Mouse (Mus musculus) limb, embryonic 15.5 days (tissue): ENCODE data around the gene Fam53b. TPM values are rescaled to one million over a fixed set of nuclear protein-coding genes. Genes with fewer than 3 reads are reported as not detected.

Experiments used
- ATAC-seq: fragments of 200-750 bp; cut with Nextera tagmentation; 2 replicates; pipeline ENCODE4 v1.8.0; 2017; ENCODE audit warnings: low read depth, moderate TSS enrichment; ENCODE audit not compliant: insufficient number of reproducible peaks, low FRiP score, low TSS enrichment
- H3K27ac ChIP-seq: fragments of 300-500 bp; sonication (generic); 2 replicates; pipeline ENCODE4 v1.5.1; 2015; ENCODE audit warnings: moderate library complexity, mild to moderate bottlenecking, inconsistent platforms
- H3K27me3 ChIP-seq: fragments of 300-500 bp; sonication (generic); 2 replicates; pipeline ENCODE4 v1.6.1; 2015; ENCODE audit warnings: inconsistent platforms
- H3K36me3 ChIP-seq: fragments of 300-500 bp; sonication (generic); 2 replicates; pipeline ENCODE4 v1.6.1; 2015; ENCODE audit warnings: inconsistent platforms
- H3K4me1 ChIP-seq: fragments of 300-500 bp; sonication (generic); 2 replicates; pipeline ENCODE4 v1.6.1; 2015; ENCODE audit warnings: inconsistent platforms
- H3K4me2 ChIP-seq: fragments of 300-500 bp; sonication (generic); 2 replicates; pipeline ENCODE4 v1.6.1; 2015; ENCODE audit warnings: mild to moderate bottlenecking, inconsistent platforms
- H3K4me3 ChIP-seq: fragments of 300-500 bp; sonication (generic); 2 replicates; pipeline ENCODE4 v1.5.1; 2015; ENCODE audit warnings: mild to moderate bottlenecking, inconsistent platforms
- H3K9ac ChIP-seq: fragments of 300-500 bp; sonication (generic); 2 replicates; pipeline ENCODE4 v1.6.1; 2015; ENCODE audit warnings: inconsistent platforms
- H3K9me3 ChIP-seq: fragments of 300-500 bp; sonication (generic); 2 replicates; pipeline ENCODE4 v1.6.1; 2016; ENCODE audit warnings: inconsistent platforms
- WGBS: fragments of 180-500 bp; shearing (Covaris S2); methylation state at CpG from one replicate; pipeline ENCODE4 v1.1.7; 2015; 5-methylcytosine and 5-hydroxymethylcytosine counted together
- polyA plus RNA-seq: library from polyadenylated mRNA; unstranded; fragments of >200 nt; fragmentation: Nextera tagmentation; extraction: Ambion mirVana; gene quantifications from 2 replicates; pipeline ENCODE4 v1.2.1, GENCODE M21; 2015

Fam53b gene
- polyA plus RNA-seq, 1 experiment from 2014 or later: 18.5 TPM

- 14% methylated on average over 1 of the region's 1 CpGs for WGBS
- H3K4me1 ChIP-seq: no peaks in the 10 kb centered on the region
- peaks cover 20% of the 10 kb centered on the region for H3K36me3 ChIP-seq
- no peak overlapping the region for H3K4me2 ChIP-seq
- no peak overlapping the region for H3K27ac ChIP-seq
- no peak overlapping the region for H3K4me3 ChIP-seq
- ATAC-seq: no peak
- no peak overlapping the region for H3K9ac ChIP-seq
- no peaks in the 10 kb centered on the region for H3K9me3 ChIP-seq
- H3K27me3 ChIP-seq: no peaks in the 10 kb centered on the region
These were observed 10.8 kb upstream of the Fam53b start for GRCm38 (mm10) chr7:132824346-132825022.

GRCm38 (mm10) chr7:132823832-132824231 lies 10.1 kb upstream of the Fam53b start:
- Histone ChIP-seq H3K36me3 (peaks cover 20% of the 10 kb centered on the region), H3K27me3 (no peaks in the 10 kb centered on the region), H3K9me3 (no peaks in the 10 kb centered on the region), H3K4me3 (no peak overlapping the region), H3K9ac (no peak overlapping the region), H3K27ac (no peak overlapping the region), H3K4me1 (no peaks in the 10 kb centered on the region), H3K4me2 (no peak overlapping the region)
- ATAC-seq: no peak

GRCm38 (mm10) chr7:132820692-132821091 lies 7.0 kb upstream of the Fam53b start:
- peaks cover 9% of the 10 kb centered on the region for H3K36me3 ChIP-seq
- H3K4me1 ChIP-seq: no peaks in the 10 kb centered on the region
- WGBS: 85% methylated on average over 3 of the region's 3 CpGs
- H3K9ac ChIP-seq: no peak overlapping the region
- no peak for ATAC-seq
- H3K27me3 ChIP-seq: no peaks in the 10 kb centered on the region
- no peaks in the 10 kb centered on the region for H3K9me3 ChIP-seq
- H3K4me2 ChIP-seq: no peak overlapping the region
- no peak overlapping the region for H3K27ac ChIP-seq
- no peak overlapping the region for H3K4me3 ChIP-seq

GRCm38 (mm10) chr7:132817056-132817455 lies 3.4 kb upstream of the Fam53b start:
- Histone ChIP-seq H3K4me1 (peaks cover 12% of the 10 kb centered on the region), H3K27ac (no peak overlapping the region), H3K9ac (no peak overlapping the region), H3K4me3 (no peak overlapping the region), H3K27me3 (no peaks in the 10 kb centered on the region), H3K9me3 (no peaks in the 10 kb centered on the region), H3K4me2 (no peak overlapping the region), H3K36me3 (no peaks in the 10 kb centered on the region)
- 87% methylated on average over 6 of the region's 6 CpGs for WGBS
- ATAC-seq: no peak

- Histone ChIP-seq H3K27me3 (no peaks in the 10 kb centered on the region), H3K4me3 (no peak overlapping the region), H3K4me2 (no peak overlapping the region), H3K9me3 (no peaks in the 10 kb centered on the region), H3K9ac (no peak overlapping the region), H3K27ac (no peak overlapping the region), H3K36me3 (no peaks in the 10 kb centered on the region), H3K4me1 (peaks cover 17% of the 10 kb centered on the region)
- ATAC-seq: no peak
- 74% methylated on average over 2 of the region's 2 CpGs for WGBS
These were observed 2.8 kb upstream of the Fam53b start for GRCm38 (mm10) chr7:132816528-132816927.

- no peak overlapping the region for H3K4me2 ChIP-seq
- peaks cover 32% of the 10 kb centered on the region for H3K4me1 ChIP-seq
- no peaks in the 10 kb centered on the region for H3K9me3 ChIP-seq
- no peak for ATAC-seq
- 25% methylated on average over 5 of the region's 5 CpGs for WGBS
- H3K4me3 ChIP-seq: no peak overlapping the region
- H3K27me3 ChIP-seq: no peaks in the 10 kb centered on the region
- H3K36me3 ChIP-seq: no peaks in the 10 kb centered on the region
- no peak overlapping the region for H3K27ac ChIP-seq
- no peak overlapping the region for H3K9ac ChIP-seq
These were observed 1.4 kb upstream of the Fam53b start for GRCm38 (mm10) chr7:132815081-132815480.

GRCm38 (mm10) chr7:132814089-132814450 lies 384 bp upstream of the Fam53b start:
- H3K4me2 ChIP-seq: peak overlapping the region; percentile 89
- H3K36me3 ChIP-seq: no peaks in the 10 kb centered on the region
- H3K9ac ChIP-seq: peak overlapping the region; percentile 76
- no peak; the same call in 1 of the 2 replicates for ATAC-seq
- peak overlapping the region; percentile 78 for H3K4me3 ChIP-seq
- no peaks in the 10 kb centered on the region for H3K27me3 ChIP-seq
- H3K9me3 ChIP-seq: no peaks in the 10 kb centered on the region
- 3% methylated on average over 7 of the region's 7 CpGs for WGBS
- peaks cover 42% of the 10 kb centered on the region for H3K4me1 ChIP-seq
- peak overlapping the region; percentile 95 for H3K27ac ChIP-seq

- H3K4me1 ChIP-seq: peaks cover 55% of the 10 kb centered on the region
- peak overlapping the region; percentile 78 for H3K4me3 ChIP-seq
- H3K4me2 ChIP-seq: peak overlapping the region; percentile 89
- H3K36me3 ChIP-seq: no peaks in the 10 kb centered on the region
- H3K27me3 ChIP-seq: no peaks in the 10 kb centered on the region
- H3K9ac ChIP-seq: peak overlapping the region; percentile 76
- peak; percentile 49; the same call in 1 of the 2 replicates for ATAC-seq
- whole genome bisulfite sequencing: under 1% methylated on average over 58 of the region's 59 CpGs
- H3K27ac ChIP-seq: peak overlapping the region; percentile 95
- no peaks in the 10 kb centered on the region for H3K9me3 ChIP-seq
These were observed 869 bp downstream of the Fam53b start for GRCm38 (mm10) chr7:132812619-132813415.

GRCm38 (mm10) chr7:132811716-132812618 lies 1.7 kb downstream of the Fam53b start:
- ATAC-seq: no peak

GRCm38 (mm10) chr7:132810879-132811278 lies 2.8 kb downstream of the Fam53b start:
- no peaks in the 10 kb centered on the region for H3K9me3 ChIP-seq
- 33% methylated on average over 1 of the region's 1 CpGs for WGBS
- no peak overlapping the region for H3K9ac ChIP-seq
- peak overlapping the region; percentile 89; the same call in 1 of the 2 replicates for H3K4me2 ChIP-seq
- peaks cover 74% of the 10 kb centered on the region for H3K4me1 ChIP-seq
- H3K36me3 ChIP-seq: no peaks in the 10 kb centered on the region; the same call in 1 of the 2 replicates
- ATAC-seq: no peak
- H3K4me3 ChIP-seq: peak overlapping the region; percentile 78; the same call in 1 of the 2 replicates
- no peaks in the 10 kb centered on the region for H3K27me3 ChIP-seq
- H3K27ac ChIP-seq: peak overlapping the region; percentile 67

More at GRCm38 (mm10) chr7:132811716-132812618, 1.7 kb downstream of the Fam53b start:
- peaks cover 63% of the 10 kb centered on the region for H3K4me1 ChIP-seq
- H3K27me3 ChIP-seq: no peaks in the 10 kb centered on the region
- H3K4me2 ChIP-seq: peak overlapping the region; percentile 89
- peak overlapping the region; percentile 76 for H3K9ac ChIP-seq
- 12% methylated on average over 23 of the region's 23 CpGs for WGBS
- H3K27ac ChIP-seq: peak overlapping the region; percentile 95
- H3K36me3 ChIP-seq: no peaks in the 10 kb centered on the region
- H3K4me3 ChIP-seq: peak overlapping the region; percentile 78
- H3K9me3 ChIP-seq: no peaks in the 10 kb centered on the region

- Histone ChIP-seq H3K9ac (no peak overlapping the region), H3K36me3 (no peaks in the 10 kb centered on the region; the same call in 1 of the 2 replicates), H3K27me3 (no peaks in the 10 kb centered on the region), H3K4me2 (peak overlapping the region; percentile 28), H3K4me3 (0 out of 2 replicates have a peak overlapping the region, but pooled peaks have one; percentile 78), H3K9me3 (no peaks in the 10 kb centered on the region), H3K27ac (peak overlapping the region; percentile 67), H3K4me1 (peaks cover 73% of the 10 kb centered on the region)
- 16% methylated on average over 6 of the region's 6 CpGs for WGBS
- no peak for ATAC-seq
These were observed 3.3 kb downstream of the Fam53b start for GRCm38 (mm10) chr7:132810368-132810767.
